Mouse (Mus musculus) ovary, postnatal 36 days (tissue): ENCODE data around the gene Cdh3.
"Not testable (repeated sequence)": the region's sequence is repeated elsewhere in the genome, so short reads cannot be mapped to it uniquely, and the experiment has no call there.

Experiments
- DNase-seq: peaks from one replicate; pipeline ENCODE4 v3.0.0; 2022; ENCODE audit warnings: low spot score, mixed read lengths

Gene Cdh3

GRCm38 (mm10) chr8:106571551-106572172, 61.0 kb downstream of the Cdh3 start:
- no peak for DNase-seq

GRCm38 (mm10) chr8:106572175-106572574, 61.5 kb downstream of the Cdh3 start:
- not testable (repeated sequence) for DNase-seq

GRCm38 (mm10) chr8:106573168-106573567, 62.5 kb downstream of the Cdh3 start, which contains the start of gene Gm10073:
Gene Gm10073 (minus strand): TSS chr8:106573461.
- DNase-seq = not testable (repeated sequence)

- DNase-seq = no peak
Measured at GRCm38 (mm10) chr8:106574283-106574682, 63.6 kb downstream of the Cdh3 start.

- DNase-seq = no peak
Measured at GRCm38 (mm10) chr8:106576849-106577555, 66.3 kb downstream of the Cdh3 start.

GRCm38 (mm10) chr8:106579510-106579909, 68.8 kb downstream of the Cdh3 start:
- no peak for DNase-seq

- DNase-seq = no peak
Measured at GRCm38 (mm10) chr8:106581344-106582088, 70.8 kb downstream of the Cdh3 start.

GRCm38 (mm10) chr8:106584942-106585670, 74.4 kb downstream of the Cdh3 start:
- DNase-seq = no peak

GRCm38 (mm10) chr8:106585671-106586037, 75.0 kb downstream of the Cdh3 start:
- DNase-seq = no peak

GRCm38 (mm10) chr8:106586896-106587295, 76.2 kb downstream of the Cdh3 start:
- DNase-seq = no peak

- no peak for DNase-seq
Measured at GRCm38 (mm10) chr8:106588443-106589431, 78.0 kb downstream of the Cdh3 start.

GRCm38 (mm10) chr8:106592458-106592857, 81.8 kb downstream of the Cdh3 start:
- DNase-seq = no peak

GRCm38 (mm10) chr8:106595623-106596022, 84.9 kb downstream of the Cdh3 start:
- not testable (repeated sequence) for DNase-seq

- no peak for DNase-seq
Measured at GRCm38 (mm10) chr8:106597067-106597466, 86.4 kb downstream of the Cdh3 start.

- no peak for DNase-seq
Measured at GRCm38 (mm10) chr8:106599265-106599979, 88.7 kb downstream of the Cdh3 start.

- peak; percentile 71 for DNase-seq
Measured at GRCm38 (mm10) chr8:106603131-106603819, 92.6 kb downstream of the Cdh3 start, which contains the start of gene Cdh1. Gene Cdh1 (plus strand): TSS chr8:106603351.

GRCm38 (mm10) chr8:106603933-106604332, 93.2 kb downstream of the Cdh3 start:
- no peak for DNase-seq

- no peak for DNase-seq
Measured at GRCm38 (mm10) chr8:106605657-106606056, 95.0 kb downstream of the Cdh3 start.

- DNase-seq = no peak
Measured at GRCm38 (mm10) chr8:106606121-106606520, 95.4 kb downstream of the Cdh3 start.
